Mouse (Mus musculus) layer of hippocampus, postnatal 14 days (tissue): ENCODE data around the gene Bbs9. TPM values are rescaled to one million over a fixed set of nuclear protein-coding genes. Genes with fewer than 3 reads are reported as not detected.

Source experiments
- DNase-seq, 2 experiments: peaks; one replicate each; pipeline ENCODE4 v3.0.0; 2021 to 2022; ENCODE audit warnings: low spot score in 2 of 2, mixed read lengths in 1 of 2
- total RNA-seq, 2 experiments: library from RNA; stranded (reverse); gene quantifications; 2 replicates each; pipeline ENCODE4 v1.2.3; 2021

The Bbs9 gene
- total RNA-seq, 2 experiments from 2014 or later: 21.3 to 23.0 TPM

- DNase-seq: no peak
Observed at GRCm38 (mm10) chr9:22530734-22531489, 55.4 kb downstream of the Bbs9 start.

GRCm38 (mm10) chr9:22532112-22532511, 56.6 kb downstream of the Bbs9 start:
- no peak for DNase-seq

DNA sequence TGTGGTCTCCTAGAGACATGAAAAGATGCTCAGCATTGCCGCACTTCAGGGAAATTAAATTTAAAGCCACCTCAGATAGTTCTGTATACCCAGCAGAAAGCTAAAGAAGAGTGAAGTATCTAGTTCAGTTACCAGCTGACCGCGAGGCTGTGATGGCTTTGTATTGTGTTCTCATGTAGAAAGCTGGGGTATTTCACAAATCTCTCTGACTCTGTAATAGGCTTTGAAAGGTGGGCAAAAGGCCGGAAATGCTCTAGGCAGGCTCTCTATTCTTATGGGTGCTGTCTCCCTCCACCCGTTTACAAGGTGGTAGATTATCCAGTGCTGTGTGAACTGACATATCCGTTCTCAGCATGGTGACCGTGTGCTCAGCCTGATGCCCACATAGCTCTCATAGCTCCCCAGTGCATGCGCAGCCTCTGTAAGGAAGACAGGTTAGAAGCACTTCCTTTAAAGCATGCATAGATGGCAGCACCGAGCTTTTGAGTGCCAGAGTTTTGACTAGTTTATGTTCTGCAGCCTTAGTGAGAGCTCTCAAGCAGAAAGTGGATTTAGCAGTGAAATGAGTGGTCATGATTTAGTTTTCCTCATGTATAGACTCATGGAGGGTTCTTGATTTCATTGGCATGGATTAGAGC, 57.4 kb downstream of the Bbs9 start:
- DNase-seq: peak; percentile 26 to 59

DNA sequence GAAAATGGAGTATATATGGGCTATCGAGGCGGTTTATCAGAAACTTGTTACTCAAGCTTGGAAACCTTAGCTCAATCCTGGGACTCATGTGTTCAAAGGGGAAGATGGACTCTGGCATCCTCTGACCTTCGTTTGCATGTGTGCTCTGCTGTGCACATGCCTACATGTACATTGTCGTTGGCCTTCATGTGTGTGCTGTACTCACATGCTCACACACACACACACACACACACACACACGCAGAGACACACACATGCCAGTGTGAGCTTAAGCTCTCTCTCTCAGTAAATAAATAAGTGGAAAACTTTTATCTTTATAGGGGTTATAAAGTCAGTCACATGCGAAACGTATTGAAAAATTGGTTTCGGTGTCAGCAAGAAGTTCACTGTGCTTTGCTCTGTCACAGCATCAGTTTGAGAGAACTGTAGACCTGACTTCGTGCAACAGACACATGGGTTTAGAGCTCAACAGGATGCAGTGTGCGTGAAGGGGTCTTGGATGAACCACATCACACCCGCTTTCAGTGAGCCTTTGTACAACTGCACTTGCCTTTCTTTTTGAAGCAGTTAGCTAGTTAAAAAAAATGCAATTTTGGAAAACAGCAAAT, 62.4 kb downstream of the Bbs9 start:
- no peak for DNase-seq

DNA sequence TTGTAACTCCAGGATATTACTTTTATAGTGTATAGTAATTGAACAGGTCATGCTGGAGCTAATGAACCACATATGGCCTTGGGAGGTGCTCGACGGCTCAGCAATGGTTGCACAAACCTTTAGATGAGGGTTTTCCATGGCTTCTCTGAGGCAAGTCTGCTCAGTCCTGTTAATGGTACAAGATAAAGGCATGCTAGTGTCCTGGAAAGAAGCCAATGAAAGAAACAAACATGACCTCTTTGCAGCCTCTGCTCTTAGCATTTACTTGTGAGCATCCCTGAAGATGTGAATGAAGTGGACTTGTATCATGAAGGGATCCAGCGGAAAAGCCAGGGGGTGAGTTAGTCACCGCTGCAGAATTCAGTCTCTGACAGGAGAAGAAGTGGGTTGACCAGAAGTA, 64.0 kb downstream of the Bbs9 start:
- no peak for DNase-seq

DNA sequence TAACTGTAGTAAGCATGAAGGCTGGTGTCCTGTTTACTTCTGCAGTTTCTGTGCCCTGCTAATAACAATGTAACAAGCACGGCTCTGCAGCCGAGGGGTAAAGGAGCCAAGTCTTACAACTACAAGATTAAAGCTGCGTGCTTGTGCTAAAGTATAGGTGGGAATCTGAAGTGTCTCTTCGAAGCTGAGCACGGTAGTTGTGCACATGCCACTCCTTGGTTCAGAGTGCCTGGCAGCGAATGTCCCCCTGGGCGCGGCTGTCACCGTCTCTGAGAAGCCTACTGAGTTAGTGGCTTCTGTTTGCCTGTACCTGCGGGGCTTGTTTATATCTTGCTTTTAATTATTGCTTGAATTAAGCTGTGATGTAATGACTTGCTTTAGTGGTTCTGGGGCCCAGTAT, 65.6 kb downstream of the Bbs9 start:
- DNase-seq: no peak

DNA sequence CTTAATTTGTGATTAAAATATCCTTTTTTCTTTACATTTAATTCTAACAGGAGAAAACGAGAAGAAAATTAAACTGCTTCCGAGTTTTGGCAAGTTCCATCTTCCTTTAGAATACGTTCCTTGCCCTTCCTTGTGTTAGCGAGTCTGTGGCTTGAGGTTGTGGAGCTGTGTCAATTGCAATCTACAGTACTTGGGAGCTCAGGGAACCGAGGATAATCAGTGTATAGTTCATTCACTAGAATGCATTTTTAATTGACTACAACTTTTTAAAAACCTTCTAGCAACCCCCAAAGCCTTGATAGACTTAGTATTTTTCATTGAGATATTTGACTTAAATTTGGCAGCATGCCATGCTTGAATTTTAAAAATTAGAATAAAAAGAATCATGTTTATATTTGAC, 68.0 kb downstream of the Bbs9 start:
- DNase-seq: no peak

- DNase-seq: no peak
Observed at GRCm38 (mm10) chr9:22544349-22545341, 69.1 kb downstream of the Bbs9 start.

DNA sequence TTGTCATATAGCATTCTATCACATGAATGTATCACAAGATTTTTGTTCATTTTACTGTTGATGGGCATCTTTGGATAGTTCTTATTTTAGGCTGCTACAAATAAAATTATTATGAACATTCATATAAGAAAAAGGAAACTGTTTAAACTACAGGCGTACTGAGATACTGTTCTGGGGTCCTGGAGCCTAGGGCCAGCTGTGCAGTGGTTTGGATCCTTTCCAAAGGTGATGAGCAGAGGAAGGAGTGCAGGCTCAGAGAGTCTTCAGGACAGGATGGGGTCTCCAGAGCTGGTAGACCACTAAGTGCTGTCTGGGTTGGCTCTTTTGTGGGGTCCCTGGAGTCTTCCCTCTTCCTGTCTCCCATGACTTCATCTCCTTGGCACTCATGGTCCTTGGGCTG, 75.8 kb downstream of the Bbs9 start:
- no peak for DNase-seq

DNA sequence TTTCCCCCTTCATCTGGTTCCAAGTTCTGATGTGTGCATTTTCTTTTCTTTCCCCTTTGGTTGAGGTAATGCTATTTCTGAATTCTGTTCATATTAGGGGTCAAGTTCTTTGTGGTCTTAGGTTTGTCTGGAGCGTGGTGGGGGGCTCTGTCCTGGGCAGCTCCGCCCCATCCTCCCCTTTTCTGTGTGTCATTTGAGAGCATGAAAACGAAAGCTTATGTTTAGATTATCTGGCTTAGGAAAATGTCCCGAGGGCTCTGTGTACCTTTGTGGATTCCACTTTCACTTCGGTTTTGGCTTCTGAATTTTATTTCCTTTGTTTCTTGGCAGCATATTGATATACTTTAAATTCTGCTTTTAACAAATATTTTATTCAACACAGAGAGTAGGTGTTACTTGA, 80.6 kb downstream of the Bbs9 start:
- no peak for DNase-seq

- peak; percentile 57 to 72 for DNase-seq
Observed at GRCm38 (mm10) chr9:22557467-22557866, 82.0 kb downstream of the Bbs9 start.

- no peak for DNase-seq
Observed at GRCm38 (mm10) chr9:22563612-22564347, 88.3 kb downstream of the Bbs9 start.

DNA sequence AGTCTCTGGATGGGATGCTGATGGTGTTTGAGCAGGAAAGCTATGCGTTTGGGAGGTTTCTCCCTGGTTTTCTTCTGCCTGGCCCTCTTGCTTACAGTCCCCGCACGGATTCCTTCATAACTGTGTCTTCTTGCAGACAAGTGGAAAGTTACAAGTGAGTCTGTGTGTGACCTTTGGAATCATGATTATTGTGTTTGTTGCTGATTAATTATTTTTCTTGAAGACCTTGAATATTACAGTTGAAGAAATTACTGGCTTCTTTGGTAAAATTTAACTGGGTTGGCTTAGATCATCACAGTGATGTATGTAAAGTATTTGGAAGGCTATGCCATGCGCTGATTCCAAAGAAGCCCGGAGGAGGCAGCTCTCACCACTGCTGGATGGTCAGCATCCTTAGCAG, 92.2 kb downstream of the Bbs9 start:
- no peak for DNase-seq

GRCm38 (mm10) chr9:22576426-22577139, 101.1 kb downstream of the Bbs9 start:
- DNase-seq: no peak

DNA sequence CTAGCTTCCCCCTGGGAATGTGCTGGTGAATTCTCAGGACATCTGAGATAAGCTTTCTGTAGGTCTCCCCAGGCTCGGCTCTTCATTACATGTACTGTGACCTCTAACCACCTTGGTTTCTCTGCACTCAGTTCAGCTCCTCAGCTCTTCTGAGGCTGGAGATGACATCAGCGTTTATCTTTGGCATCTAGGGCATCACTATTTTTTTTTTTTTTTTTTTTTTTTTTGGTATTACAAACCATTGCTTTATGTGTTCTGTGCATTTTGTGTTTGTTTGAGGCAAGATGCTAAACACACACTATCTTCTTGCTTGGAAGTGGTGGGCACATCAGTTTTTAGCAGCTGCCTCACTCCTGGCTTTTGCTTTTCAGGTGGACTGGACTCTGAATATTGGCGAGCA, 102.8 kb downstream of the Bbs9 start:
- DNase-seq: no peak

DNA sequence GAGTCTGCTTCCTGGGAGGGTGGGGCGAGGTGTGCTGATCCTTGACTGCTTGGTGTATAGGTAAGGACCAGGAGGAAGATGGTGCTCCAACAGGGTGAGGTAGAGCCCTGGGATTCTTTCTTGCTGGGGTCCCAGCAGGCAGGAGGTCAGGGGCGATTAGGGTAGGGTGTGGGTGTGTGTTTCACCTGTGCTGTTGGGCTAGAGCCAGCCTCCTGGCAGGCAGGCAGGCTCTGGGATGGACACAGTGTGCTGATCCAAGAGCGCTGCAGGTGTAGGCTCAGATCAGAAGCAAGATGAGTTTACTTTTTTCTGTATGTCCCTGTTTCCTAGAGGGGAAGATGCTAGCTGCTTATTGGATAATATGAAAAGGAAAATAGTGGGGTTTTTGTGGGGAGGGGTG, 108.7 kb downstream of the Bbs9 start:
- no peak for DNase-seq

DNA sequence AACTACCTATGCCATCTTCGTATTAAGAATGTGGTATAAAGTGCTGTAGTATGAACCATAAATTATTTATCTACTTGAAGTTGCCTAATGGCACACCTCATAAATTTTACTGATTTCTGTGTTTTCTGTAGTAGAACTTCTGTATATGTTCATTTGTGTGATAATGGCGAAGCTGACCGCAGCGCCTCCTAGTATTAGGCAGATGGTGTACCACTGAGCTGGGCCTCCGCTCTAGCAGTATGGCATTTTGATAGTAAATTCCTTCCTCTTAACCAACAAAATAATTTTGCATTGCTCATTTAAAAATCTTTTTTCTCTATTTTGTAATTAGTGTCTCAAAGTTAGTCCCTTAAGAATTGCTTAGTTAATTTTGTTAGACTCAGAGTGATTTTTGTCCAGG, 117.5 kb downstream of the Bbs9 start:
- DNase-seq: no peak

DNA sequence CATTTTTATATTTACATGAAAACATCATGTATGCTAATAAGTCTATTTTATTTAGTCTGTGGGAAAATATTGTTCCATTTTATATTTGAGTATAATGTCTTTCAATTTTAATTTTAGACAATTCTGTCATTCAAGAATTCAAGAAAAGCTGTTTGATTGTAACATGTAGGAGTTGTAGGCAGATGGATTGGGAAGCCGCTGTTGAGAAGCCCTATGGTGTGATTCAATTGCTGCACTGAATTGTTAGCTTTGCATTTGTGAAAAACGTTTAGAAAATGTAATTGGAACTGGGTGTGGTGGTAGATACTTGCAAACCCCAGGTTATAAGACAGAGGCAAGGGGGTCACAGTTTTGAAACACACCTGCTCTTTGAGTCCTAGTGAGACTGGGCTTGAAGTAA, 121.1 kb downstream of the Bbs9 start:
- DNase-seq: peak in 1 of 2 experiments; percentile 71

DNA sequence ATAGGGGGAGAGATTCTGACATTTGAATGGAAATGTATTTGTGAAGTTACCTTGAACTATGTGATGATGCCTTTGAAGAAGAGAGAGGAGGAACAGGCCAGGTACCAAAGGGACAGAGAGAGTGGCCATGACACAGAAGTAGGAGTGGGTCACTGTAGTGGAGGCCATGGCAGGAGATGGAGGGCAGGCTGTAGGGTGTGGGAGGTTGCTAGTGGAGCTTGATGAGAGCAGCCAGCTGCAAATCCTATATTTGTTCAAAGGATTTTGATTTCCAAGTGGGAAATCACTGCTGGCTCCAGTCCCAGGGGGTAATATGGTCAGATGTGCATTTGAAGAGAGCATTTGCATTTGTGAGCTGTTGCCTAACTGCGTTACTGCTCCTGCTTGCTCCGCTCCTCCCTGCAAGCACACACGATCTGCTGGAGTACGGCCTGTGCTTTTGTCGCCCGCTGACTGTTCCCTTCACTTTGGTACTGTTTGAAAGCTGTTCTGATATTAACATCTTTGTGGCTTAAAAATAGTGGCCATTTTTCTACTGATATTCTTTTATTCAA, 137.8 kb downstream of the Bbs9 start:
- DNase-seq: peak in 1 of 2 experiments; percentile 26

DNA sequence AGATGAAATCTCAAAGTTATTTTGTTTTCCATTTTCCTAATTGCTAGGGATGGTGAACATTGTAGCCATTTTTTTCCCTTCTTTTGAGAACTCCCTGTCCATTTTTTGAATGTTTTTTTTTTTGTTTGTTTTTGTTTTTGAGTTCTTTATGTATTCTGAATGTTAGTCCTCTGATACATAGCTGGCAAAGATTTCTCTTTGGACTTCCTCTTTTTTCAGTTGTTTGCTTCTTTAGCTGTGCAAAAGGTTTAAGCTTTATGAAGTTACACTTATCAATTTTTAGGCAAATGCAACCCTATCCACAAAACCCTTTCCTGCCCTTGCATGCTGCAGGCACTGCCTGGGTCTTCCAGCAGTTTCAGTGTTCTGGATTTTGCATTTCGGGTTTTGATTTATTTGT, 143.7 kb downstream of the Bbs9 start:
- DNase-seq: no peak
